Mouse (Mus musculus) heart, adult 11 months (tissue): ENCODE data around the gene Fam162a.
A peak's percentile ranks its signal among the peaks of the same experiment; 100 is the strongest.
"Not testable (repeated sequence)": the region's sequence is repeated elsewhere in the genome, so short reads cannot be mapped to it uniquely, and the experiment has no call there.

ENCODE experiments used
- DNase-seq: peaks from one replicate; pipeline ENCODE4 v3.0.0; 2022

Fam162a gene

DNA sequence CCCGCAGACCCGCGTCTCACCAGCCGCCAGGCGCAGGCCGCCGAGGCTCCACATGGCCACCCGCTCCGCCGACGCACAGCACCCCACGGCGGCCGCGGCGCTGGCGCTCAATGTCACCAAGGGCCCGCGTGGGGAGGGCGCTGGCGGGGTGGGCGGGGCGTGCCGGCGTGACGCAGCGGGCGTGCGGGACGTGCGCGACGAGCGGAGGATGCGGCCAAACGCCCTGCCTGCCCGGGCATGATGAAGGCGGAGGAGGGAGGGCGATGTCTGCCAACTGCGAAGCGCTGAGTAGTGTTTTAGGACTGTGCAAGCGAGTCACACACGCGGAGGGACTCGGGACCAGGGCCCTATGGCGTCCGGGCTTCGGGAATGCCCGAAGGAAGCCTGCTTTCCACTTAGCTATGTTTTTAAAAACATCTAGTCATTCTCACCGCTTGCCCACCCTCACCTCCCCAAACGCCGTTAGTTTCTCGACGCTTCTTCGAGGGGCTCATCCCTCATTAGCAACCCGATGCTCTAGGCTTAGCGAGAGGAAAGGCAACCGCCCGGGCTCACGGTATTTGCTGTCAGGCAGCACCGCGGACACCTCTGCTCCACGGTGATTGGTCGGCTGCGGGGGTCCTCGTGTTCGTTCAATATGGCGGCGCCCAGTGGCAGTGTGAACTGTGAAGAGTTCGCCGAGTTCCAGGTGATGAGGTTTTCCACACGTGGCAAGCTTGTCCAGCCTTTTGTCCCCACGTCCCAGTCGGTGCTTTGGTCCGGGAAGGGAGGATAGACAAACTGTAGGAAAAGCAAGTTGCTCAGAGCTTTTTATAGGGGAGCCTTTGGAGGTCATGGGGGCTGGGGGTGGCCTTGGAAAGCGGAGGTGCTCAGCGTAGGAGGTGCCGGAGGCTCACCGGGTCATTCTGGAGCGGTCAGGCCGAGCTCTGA, at the start of gene Fam162a, which contains the start of gene Ccdc58:
Gene Fam162a, minus strand, starts transcription at position 145 of the 930 bp plus-strand sequence.
Gene Ccdc58, plus strand, starts transcription at position 236 of the 930 bp plus-strand sequence.
- peak; percentile 99 for DNase-seq

GRCm38 (mm10) chr16:36115751-36116150, 44.4 kb upstream of the Fam162a start:
- DNase-seq, result peak; percentile 53

DNA sequence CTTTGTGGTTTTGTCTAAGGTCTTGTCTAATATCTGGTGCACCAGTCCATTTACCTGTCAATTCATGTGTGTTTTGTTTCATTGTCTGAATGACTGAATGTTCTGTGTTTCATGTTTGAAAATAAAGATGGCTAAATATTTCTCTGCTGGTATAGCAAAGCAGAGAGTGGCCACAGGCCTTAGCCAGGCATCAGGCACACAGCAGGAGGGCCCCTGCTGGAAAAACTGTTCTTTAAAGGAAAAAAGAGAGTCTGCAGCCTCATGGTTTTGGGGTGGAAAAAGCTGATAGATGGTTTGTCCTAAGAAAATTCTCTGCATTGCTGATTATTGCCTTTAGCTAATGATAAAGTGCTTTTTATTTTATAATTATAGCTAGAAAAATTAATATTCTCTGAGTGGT, 40.1 kb upstream of the Fam162a start:
- DNase-seq, result peak; percentile 48

- DNase-seq, result peak; percentile 7
Measured at GRCm38 (mm10) chr16:36102211-36102610, 30.8 kb upstream of the Fam162a start.

DNA sequence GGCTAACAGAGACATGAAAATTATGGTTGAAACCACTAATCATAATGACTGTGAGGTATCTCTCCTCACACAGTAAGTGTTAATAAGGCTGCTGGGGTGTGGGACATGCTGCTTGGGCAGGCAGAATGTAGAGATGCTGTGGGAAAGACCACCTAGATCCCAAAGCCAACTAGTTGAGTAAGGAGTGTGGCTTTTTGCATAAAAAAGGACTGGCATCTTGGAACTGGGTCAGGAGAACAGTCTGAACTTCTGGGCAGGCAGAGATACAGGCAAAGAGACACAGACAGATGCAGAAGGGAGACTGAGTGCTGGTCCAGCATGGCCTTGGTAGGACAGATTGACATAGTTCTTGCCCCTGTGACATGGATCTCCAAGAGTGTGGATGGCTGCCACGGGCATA, 30.1 kb upstream of the Fam162a start:
- DNase-seq, result peak; percentile 60

GRCm38 (mm10) chr16:36097813-36098499, 26.6 kb upstream of the Fam162a start:
- DNase-seq, result peak; percentile 79

DNA sequence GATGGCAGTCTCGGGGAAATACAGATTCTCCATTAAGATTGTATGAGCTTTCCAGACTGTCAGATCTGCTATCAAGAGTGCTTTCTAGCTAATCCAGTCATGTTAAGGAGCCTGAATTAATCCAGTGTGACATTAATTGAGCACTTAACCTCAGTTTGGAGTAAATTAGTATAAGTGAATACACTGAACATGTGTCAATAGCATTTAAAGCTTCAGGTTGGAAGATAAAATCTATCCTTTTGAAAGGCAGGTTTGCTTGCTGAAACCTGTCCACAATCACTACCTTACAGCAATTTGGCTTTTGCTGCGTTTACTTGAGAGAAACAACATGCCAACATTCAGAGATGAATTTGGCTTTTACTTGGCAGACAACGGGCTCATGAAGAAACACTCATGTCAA, 22.7 kb upstream of the Fam162a start:
- DNase-seq, result no peak

DNA sequence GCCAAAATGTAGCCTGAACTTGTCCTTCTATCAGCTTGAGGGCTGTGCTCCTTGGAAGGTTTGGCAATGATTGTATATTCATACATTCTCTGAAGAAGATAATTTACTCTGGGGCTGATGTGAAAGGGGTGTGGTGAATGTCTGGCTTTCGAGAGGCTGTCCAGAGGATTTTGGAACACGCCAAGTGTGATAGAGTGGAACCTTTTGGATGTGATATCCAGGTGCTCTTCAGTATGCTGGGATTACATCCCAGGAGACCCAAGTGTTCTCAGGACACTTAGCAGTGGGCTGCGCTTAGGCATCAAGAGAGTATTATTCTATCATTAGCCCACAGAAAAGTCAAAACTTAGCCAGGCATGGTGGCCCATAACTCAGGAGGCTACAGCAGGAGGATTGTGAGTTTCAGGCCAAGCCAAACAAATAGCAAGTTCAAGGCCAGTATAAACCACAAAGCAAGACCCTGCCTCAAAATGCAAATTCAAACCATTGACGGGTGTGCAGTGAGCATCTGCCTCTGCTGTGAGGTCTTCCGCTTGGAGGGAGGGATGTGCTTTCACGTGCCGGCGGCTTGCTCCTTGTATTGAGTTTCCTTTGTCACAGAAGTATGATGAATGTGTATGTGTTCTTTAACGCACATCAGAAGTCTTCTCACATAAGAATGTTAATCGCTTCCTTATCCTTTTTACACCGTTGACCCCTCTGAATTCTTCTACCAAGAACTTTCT, 19.6 kb upstream of the Fam162a start:
- peak; percentile 58 for DNase-seq

DNA sequence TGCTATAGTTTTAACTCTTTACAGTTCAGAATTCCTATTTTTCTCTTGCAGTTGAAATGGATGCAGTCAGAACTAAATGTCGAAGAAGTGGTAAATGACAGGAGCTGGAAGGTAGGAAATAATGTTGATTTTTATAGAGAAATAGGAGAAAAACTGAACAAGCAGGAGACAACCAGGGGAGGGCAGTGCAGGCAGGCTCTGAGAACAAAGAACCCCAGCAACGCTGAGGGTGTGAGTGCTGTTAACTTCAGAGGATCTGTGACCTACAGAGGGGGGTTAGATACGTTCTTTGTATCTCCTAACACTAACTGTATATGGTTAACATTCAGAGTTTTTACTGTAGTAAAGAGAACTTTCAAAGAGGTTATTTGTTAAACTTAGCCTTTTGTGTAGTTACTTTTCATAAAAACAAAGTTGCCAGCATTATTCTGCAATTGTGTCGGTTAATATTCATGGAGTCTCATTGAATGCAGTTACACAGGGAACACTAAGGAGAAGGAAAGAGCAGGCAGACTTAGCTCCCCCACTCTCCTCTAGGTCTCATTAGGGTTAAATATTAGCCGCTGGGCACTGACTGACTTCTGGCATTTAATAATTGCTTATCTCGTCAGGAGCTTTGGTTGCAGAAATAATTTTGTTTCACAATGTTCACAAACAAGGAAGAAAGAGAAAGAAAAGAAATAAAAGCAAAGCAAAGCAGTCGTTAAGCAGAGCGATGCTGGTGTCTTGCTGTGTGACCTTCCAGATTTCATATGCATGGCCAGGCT, 18.6 kb upstream of the Fam162a start:
- DNase-seq, result peak; percentile 23

DNA sequence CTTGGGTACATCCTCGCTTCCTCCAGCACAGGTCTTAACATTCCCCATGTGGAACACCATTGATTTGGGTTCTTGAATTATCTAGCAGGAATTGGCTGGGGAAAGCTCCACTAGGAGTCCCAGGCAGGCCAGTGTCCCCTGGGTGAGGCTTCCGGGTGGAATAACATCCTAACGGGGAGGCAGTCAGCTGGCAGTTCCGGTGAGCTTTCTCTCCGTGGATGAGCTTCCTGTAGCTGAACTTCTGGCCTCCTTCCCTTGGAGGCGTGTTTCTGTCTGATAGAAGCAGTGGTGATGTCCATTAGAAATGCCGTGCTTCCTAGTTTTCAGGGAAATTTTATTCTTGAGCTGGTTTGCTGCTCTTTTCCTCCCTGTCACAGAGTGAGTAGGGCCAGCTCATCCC, 17.7 kb upstream of the Fam162a start:
- DNase-seq, result peak; percentile 92

DNA sequence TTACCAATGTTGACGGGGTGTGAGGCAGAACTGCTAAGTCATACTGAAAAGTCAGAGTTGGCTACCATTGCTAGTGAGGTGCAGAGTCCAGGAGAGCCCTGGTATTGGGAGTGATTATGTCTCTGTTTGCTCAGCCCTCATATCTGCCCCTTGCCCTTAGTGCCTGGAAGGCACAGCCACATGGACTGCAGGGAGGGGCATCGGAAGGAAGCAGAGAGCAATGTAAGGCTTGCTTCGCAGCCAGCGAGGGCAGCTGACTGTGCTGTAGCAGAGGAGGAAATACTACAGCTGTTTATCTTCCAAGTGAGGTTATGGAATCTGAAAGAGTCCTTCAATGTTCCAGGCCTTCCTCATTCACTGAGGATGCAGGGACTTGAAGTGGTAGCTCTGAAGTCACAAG, 16.5 kb upstream of the Fam162a start:
- DNase-seq, result no peak

DNA sequence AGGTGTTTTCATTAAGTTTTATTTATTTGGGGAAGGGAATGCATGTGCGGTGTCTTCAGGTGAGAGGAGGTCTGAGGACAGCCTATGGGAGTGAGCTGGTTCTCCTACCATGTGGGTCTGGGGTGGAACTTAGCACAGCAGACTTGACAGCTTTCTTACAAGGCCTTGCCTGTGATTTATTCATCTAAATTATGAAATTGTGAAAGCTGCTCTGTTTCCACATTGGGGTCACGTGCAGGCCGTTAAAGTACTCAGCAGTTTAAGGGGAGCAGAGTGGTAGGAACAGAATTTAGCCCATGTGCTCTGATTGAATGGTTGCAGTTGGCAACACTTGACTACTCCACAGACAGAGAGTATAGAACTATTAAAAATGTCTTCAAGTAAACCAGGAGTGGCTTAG, 8.5 kb upstream of the Fam162a start:
- DNase-seq, result no peak

DNA sequence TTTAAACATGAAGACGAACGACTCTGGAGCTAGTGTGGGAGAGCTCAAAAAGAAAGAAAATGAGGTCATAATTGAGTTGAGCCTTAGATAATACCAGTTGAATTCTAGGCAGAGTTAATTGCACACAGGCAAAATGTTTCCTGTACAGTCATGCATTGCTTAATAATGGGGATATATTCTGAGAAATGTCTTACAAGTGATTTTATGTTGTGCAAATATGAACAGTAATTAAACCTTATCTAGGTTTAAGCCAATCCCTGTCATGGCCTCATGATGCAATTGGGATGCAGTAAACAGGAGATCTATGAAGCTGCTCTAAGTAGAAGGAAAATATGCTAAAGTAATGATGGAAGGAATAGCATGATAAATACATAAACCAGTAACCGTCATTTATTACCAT, 3.4 kb upstream of the Fam162a start:
- DNase-seq, result no peak

- no peak for DNase-seq
Measured at GRCm38 (mm10) chr16:36072410-36073011, 1.1 kb upstream of the Fam162a start.

GRCm38 (mm10) chr16:36071071-36071449, 334 bp downstream of the Fam162a start:
- no peak for DNase-seq

DNA sequence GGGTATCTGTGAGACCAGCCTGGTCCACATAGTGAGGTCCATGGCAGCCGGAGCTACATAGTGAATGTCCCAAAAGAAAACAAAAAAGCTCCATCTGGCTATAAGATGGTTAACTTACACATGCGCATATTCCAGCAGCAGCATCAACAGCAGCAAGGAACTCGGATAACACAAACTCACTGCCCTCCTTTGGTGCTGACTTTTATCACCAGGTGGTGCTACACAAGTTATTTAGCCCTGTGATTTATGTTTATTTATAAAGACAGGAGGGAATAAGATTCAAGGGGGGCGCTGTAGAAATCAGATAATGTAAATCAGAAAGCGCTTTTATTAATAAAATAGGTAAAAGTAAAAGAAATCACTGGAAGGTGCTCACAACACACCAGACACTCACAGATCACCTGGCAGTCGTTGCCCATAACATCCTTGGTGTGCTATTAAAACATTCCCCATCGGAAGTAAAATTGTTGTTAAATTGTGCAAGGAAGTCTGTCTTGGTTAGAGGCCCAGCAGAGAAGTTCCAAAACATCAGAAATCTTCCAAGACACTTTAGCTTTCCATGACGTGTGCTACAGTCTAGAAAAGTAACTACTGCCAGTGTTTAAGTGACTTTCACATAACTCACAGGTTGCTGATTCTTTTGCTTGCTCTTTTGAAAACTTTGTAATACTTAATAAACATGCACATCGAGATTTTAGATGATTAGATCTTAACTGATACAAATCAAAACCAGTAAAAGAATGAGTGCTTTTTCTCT, 1.4 kb downstream of the Fam162a start:
- no peak for DNase-seq

GRCm38 (mm10) chr16:36068356-36068755, 3.0 kb downstream of the Fam162a start:
- no peak for DNase-seq

- DNase-seq, result no peak
Measured at GRCm38 (mm10) chr16:36067694-36068093, 3.7 kb downstream of the Fam162a start.

GRCm38 (mm10) chr16:36064904-36065303, 6.5 kb downstream of the Fam162a start:
- DNase-seq, result no peak

- no peak for DNase-seq
Measured at GRCm38 (mm10) chr16:36063315-36063714, 8.1 kb downstream of the Fam162a start.

- not testable (repeated sequence) for DNase-seq
Measured at GRCm38 (mm10) chr16:36062534-36062933, 8.9 kb downstream of the Fam162a start.
